Mouse (Mus musculus) natural killer cell, adult 2 months (primary cell): ENCODE results near the gene Wasf3.
"Not testable (repeated sequence)": the region's sequence is repeated elsewhere in the genome, so short reads cannot be mapped to it uniquely, and the experiment has no call there.

ENCODE experiments used
- DNase-seq, 2 experiments: peaks; one replicate each; pipeline ENCODE4 v3.0.0; 2022; ENCODE audit warnings: low spot score in 2 of 2

The Wasf3 gene

DNA sequence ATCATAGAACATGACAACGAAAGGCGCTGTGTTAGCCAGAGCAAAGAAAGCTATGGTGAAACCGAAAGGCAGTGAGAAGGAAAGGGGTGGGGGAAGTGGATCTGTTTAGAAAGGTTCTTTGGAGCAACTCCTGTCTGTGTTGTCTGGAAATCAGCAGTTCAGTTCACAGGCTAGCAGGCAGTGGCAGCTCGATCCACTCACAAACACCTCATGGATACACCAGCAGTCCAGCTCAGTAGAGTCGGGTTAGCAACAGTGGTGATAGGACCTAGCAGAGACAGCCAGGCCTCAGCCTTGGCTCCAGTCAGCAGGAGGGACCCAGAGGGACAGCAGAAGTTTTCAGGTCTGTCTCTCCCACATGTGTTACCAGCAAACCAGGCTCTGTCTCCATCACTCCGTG, 16.2 kb downstream of the Wasf3 start:
- not testable (repeated sequence) for DNase-seq

DNA sequence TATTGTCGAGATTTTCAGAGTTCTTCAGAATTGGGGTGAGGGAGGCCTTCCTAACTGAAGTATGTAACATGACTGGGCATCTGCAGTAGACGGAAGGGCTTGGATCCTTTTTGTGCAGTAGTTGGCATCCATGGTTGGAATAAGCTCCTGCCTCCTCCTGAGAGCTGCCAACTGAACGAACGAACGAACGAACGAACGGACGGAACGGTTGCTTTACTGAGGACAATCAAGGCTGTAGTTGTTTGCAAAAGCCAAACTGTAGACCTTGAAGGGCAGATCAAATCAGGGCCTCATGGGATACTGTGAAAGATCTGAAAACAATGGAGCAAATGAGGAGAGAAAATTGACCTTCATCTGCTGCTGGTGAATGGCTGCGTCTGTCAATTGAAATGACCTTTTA, 17.5 kb downstream of the Wasf3 start:
- no peak for DNase-seq

DNA sequence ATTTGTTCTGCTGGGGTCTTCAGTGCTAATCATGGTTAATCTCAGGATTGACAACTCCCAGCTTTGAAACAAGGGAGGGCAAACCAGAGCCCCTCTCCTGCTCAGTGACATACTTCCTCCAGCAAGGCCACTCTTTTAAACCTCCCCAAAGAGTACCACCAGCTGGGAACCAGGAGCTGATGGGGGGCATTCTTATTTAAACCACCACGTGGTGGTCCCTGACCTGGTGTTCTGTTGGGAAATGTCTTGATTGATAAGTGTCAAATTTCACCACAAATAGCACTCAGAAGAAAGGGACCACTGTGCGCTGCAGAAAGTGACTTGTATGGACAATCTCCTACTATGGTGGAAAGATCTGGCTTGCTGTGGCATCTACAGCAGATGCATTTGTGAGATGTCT, 19.1 kb downstream of the Wasf3 start:
- no peak for DNase-seq

DNA sequence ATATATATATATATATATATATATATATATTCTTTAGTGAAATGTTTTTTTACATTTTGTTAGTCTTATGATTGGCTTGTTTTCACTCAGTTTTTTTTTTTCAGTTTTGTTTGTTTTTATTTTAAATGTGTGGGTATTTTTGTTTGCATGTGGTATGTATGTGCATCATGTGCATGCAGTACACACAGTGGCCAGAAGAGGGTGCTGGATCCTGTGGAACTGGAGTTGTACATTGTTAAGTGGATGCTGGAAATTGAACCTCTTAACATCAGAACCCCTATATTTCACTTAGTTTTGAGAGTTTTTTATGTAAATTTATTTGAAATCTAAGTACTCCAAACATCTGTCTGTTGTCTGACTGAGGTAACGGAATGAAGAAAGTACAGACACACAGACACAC, 21.3 kb downstream of the Wasf3 start:
- no peak for DNase-seq

DNA sequence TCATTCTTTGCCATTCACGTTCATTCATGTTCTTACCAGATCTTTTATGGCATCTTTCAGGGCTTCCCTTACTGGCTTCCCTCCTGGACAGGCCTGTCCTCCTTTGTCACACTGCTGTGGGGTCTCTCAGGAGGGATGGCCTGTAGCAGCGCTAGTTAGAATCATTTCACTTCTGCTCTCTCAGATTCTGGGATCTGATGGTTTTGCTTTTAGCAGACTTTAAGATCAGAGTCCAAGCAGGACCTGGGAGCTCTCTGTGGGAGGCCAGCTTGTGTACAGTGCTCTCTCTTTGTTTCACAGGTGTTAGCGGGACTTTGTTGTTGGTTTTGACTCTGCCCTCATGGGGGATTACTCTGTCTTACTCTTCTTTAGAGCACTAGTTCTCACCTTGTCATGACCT, 23.0 kb downstream of the Wasf3 start:
- no peak for DNase-seq

DNA sequence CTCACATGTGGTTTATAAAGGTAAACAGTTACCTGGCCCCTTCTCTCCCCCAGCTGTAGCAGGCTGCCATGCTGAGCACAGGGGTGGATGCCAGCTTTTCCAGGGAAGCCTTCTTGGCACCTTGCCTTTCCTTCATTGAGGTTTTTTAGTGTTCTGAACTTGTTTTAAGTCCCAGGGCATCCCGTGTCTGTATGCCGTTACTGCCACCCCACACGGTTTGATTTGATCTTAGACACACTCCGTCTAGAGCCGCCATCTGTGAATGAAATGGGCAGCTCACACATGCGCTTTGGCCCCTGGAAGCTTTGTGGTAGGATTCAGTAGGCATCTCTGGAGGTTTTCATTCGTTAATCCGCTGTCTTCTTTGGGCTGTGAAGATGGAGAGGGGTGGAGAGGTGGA, 23.8 kb downstream of the Wasf3 start:
- no peak for DNase-seq

DNA sequence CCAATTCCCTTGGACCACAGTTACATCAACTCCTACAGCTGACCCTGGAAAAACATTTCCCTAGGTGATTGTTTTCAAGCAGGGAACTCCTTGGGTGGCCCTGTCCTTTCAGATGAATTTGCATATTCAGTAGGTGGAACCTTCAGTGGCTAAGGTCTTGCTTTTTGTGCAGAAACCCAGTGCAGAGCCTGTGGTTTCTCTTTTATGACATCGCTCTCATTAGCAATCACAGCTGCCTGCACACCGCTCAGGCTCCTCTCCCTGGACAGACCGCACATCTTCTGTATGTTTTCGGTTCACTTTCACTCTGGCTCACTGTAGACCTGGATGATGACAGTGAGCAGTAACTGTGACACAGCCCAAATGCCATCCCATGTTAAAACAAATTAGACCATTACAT, 26.0 kb downstream of the Wasf3 start:
- no peak for DNase-seq

DNA sequence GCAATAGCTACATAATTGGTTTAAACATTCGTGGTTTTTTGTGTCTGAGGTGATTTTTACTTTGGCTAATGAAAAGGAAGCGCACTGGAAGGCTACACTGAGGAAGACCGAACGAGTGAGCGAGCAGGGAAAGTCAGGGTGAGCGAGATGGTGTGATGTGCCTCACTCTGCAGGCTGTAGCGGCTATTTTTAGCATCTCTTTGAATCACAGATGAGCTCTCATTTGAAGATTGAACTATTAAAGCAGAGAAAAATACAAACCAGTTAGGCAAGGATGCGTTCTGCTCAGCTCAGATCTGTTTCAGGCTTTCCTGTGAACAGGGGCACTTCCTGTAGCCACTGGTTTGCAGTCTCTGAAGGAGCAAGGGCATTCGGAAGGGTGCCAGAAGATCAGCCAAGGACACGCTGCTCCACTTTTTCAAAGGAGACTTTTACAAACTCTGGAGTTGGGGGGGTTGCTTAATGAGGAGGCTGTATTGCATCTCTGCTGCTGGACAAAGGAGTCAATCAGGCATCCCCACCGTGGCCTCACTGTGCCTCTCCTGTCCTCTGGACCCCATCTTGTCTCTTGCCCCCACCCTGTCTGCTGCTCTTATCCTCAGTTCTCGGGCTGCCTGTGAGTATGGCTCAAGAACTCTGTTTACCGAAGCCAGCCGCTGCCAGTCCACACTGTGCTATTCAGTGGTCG, 28.1 kb downstream of the Wasf3 start:
- DNase-seq, result no peak

DNA sequence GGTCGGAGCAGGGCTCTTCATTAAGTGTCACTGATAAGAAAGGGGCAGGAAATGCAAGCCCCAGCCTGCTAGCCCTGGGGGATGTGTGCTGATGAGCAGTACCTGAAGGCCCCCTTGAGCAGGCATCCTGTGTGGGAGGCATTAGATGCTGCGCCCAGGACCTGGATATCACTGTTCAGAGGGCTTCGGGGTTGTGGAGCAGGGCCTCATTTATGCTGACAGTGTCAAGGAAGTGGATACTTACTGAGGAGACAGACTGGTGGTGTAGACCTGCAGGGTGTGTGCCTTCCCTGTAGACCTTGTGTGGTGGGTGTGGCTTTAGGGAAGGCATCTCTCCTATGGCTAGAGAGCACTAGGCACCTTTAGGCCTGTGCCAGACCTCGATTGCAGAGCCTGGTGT, 29.8 kb downstream of the Wasf3 start:
- no peak for DNase-seq

DNA sequence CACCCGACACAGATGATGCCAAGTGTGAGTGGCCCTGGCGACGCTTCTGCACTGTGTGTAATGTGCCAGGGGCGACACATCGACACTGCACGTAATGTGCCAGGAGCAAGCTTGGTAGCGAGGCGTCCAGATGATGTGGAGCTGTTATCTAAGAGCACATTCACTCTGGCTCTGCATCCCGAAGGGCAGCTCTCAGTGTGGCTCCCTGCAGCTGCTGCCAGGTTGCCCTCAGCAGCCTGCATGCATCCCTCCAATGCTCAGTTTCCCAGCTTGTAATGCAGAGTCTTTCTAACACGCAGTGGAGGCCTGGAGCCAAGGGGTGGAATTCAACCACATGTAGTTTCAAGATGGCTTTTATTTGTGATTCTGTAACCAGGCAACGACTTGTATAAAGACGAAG, 30.4 kb downstream of the Wasf3 start:
- no peak for DNase-seq

DNA sequence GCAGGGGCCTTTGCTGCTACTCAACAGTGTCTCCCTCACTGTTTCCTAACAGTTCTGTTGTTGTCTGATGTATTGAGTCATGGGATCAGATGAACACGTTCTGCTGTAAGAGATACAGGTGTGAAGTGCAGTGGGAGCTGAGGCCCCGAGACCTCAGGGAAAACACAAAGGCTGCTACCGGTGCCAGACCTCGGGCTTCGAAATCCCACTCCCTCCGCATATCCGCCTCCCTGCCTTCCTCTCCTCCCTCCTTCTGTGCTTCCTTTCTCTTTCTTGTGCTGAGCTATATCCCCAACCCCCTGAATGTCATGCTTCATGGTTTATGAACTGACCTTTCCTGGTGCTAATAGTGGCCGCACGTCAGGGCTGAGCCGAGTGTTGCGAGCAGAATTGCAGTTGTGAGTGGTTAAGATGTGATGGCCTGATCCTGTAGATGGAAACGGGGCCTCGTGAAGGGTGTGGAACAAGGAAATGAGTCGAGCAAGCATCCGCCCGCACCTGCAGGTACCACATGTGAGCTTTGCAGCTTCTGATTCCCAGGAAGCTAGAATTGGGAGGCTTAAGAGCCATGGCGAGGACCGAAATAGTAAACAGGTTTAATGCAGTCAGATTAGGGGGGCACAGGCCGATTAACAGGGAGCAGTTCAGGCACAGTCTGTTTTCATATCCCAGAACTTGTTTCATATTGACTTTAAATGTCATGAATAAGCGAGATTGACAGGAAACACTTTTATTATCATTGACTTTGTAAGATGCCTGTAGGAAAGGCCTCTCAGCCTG, 31.7 kb downstream of the Wasf3 start:
- DNase-seq, result no peak

DNA sequence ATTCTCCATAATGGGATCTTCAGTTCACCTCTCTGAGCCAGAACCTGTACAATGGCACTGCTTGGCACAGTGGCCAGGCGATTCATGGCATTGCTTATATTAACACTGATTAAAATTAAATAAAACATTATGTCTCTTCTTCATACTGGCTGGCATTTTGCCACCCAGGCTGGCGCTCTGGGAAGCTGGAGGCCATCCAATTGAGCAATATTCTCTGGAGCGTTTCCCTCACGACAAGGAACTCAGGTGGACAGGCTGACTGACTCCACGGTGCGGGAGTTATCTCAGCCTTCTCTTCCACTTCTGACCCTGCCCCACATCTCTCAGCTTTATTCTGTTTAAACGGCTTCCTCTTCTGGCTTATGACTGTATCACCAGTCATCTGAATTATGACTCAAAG, 33.3 kb downstream of the Wasf3 start:
- DNase-seq, result no peak

DNA sequence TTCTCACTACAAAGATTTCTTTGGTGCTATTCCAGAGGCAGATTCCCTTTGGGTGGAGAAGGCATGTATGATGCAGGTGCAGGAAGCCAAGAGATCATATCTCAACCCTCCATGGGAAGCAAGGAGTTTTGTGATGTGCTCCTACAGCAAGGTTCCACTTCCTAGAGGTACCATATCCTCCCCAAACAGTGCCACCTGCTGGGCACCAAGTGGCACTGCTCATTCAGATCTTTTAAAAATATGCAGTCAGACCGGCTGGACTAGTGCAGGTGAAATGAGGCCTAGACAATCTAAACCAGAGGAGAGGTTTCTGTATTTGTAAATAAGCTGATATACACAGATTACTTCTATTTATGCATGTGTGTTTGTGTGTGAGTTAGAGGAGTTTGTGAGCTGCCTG, 35.3 kb downstream of the Wasf3 start:
- DNase-seq, result peak in 1 of 2 experiments; percentile 4

DNA sequence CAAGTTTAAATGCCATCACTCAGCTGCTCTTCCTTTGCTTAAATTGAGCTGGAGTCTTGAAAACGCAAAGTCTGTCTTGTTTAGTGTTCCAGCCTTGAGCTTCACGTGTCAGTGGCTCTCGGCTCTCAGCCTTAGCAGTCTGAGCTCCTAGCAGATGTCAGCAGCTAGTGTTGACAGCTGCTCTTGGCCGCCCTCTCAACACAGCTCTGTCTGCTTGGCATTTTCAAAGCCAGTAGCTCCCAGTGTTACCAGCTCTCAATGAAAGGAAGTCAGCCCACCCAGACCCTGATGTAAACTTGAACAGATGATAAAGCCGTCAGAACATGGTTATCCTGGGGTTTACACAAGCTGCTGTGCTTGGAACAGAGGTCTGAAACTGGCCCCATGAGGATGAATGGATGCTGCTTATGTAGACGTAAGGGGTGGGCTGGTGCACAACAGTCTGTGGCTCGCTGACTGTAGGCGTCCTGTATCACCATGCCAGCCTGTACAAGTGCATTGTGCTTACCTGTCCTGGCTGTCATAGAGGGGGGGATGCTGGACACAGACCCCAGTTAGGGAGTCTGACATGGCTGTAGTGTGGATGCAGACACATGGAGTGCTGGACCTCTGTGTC, 40.0 kb downstream of the Wasf3 start:
- DNase-seq, result no peak

DNA sequence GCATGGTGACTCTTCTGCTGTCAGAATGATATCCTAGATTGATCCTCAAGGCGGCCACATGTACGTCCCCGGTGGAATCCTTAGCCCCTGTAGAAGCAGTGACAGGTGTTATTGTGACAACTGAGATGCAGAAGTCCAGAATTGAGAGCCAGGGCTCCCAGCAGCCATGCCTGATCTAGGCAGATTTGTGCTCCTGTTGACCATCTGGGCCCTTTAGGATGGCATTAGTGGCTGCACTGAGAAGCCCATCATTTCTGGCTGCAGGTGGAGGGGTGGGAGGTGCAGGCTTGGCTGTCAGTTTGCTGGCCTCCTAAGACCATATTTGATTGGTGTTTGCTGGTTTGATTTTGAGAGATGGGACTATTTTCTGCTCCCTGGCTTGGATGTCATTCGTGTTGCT, 40.9 kb downstream of the Wasf3 start:
- DNase-seq, result no peak

DNA sequence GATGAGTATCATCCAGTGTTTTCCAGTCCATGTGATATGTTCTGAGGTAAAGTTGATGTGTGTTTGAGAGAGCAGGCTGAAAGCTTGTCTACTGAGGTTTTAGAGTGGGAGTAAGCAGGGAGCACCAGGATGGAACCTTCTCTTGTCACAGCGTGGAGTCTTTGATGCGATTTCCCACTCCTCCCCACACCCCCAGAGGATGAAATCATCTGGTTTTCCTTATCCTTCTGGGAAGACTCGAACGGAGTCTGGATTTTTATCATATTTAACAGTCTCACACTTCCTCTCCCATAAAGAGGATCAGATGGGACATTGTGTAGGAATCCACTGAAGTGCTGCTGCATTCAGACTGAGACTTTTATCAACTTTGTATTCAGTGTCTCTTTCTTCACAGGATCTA, 43.3 kb downstream of the Wasf3 start:
- DNase-seq, result no peak

DNA sequence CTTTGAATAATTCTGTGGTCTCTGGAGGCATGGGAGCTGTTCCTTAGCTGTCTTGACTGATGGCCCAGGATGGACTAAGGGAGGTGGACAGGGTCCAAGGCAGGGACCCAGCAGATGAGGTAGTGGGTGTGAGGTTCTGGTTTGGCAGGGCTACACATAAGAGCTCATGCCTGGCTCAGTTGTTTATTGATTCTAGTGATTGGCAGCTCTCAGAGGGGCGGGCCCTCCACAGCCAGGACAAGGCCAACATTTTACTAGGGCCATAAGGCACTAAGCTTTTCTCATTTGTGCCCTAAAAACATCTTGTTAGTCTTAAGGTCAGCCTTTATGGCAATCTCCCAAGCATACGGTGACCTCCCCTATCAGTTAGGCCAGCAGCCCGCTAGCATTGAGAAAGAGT, 47.0 kb downstream of the Wasf3 start:
- no peak for DNase-seq

DNA sequence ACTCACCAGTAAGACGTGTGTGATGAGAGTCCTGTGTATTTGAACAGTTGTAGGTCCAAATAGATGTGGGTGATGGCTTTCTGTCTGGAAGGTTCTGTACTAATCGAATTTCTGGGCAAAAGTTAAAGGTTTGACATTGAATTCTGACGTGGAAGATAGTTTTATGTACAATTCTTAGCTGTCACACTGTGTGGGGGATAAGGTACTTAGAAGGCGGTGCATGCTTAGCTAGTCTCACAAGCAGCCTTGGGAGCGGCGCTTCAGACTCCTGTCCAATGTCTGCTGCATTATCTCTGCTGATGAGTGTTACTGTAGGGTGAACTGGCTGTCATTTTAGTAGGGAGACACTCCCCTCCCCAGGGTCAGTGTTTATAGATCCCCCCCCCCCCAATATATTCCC, 47.7 kb downstream of the Wasf3 start:
- no peak for DNase-seq

DNA sequence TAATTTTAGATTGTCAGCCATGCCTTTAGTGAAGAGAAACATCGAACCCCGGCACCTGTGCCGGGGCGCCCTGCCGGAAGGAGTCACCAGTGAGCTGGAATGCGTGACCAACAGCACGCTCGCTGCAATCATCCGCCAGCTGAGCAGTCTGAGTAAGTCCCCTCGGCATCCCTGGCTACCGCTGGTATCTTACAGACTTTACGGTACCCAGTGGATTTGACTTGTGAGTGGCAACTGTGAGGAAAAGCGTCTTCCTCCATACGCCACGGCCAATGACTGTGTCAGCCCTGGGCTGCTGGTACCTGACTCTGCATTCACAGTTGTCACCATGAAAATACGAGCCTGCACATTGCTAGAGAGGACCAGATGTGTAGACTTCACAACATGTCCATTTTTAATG, 50.5 kb downstream of the Wasf3 start:
- DNase-seq, result no peak

DNA sequence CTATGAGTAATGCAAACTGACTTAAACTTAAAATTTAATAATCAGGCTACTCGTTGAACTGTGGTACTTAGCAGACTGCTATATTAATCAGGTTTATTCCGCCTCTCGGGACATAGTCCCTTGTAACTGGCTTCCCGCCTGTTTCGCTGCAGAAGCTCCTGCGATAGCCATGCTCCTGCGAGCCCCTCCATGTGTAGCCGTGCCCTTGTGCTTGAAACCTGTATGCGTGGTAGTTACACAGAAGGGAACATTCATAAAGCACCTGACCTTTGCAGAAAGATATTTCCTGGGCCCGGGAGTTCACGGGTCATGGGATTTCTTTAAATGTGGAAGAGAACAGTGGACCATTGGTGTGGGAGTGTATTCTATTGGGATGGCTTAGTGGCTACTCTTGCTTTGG, 52.0 kb downstream of the Wasf3 start:
- DNase-seq, result no peak

DNA sequence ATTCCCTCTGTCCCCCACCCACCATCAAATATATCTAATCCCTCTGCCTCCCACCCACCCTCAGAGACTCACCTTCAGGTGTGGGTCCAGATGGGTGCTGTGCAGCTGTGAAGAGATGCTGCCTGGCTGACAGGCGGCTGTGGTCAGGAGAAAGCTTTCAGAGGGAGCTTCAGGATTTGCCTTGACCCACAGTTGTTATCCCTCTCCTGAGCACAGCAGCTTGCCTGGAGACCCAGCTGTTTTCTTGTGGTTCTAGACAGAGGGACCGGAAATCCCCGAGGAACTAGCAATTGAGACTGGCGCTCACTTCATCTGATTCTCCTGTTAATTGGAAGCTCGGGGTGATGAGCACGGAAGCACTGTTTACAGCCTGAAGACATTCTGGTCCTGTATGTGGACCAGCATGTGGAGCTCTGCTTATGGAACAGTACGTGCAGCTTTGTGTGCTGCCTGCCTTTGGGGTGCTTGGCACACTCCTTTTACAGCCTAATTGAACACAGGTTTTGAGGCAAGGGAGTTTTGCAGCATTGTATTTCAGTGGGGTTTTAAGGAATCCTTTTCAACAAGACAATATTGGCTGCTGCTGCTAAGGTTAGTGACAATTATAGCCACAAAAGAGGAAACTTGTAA, 54.5 kb downstream of the Wasf3 start:
- DNase-seq, result no peak

DNA sequence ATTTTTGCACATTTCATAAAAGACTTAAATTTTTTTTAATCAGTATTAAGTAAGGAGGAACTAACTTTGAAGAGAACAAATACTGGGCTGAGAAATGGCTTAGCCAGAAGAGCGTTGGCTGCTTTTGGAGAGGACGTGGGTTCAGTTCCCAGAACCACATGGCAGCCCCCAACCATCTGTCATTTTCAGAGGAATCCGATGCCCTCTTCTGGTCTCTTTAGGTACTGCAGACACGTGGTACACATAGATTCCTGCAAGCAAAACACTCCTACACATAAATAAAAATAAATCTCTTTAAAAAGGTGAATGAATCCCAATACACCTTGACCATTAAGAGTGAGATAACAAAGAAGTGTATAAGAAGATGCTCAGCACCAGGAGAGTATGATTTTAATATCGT, 55.5 kb downstream of the Wasf3 start:
- no peak for DNase-seq

DNA sequence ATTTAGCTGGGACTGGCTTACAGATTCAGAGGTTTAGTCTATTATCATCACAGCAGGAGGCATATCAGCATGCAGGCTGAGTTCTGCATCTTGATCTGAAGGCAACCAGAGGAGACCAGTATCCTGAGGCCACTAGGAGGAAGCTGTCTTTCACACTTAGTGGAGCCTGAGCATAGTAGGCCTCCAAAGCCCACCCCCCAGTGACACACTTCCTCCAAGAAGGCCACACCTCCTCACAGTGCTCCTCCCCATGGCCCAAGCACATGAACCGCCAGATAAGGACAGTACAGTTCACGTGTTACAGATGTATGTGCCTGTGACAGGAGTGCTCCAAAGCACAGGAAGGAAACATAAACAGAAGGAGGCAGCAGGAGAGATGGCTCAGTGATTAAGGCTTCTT, 58.0 kb downstream of the Wasf3 start:
- DNase-seq, result no peak
